Mouse (Mus musculus) hindbrain, embryonic 14.5 days (tissue): Measurements from ENCODE around the gene Gstt1. TPM values are rescaled to one million over a fixed set of nuclear protein-coding genes. Genes with fewer than 3 reads are reported as not detected.
"Not testable (repeated sequence)": the region's sequence is repeated elsewhere in the genome, so short reads cannot be mapped to it uniquely, and the experiment has no call there.

Source experiments
- ATAC-seq: fragments of 200-750 bp; cut with Nextera tagmentation; 2 replicates; pipeline ENCODE4 v1.8.0; 2017; ENCODE audit warnings: moderate number of reproducible peaks, mild to moderate bottlenecking, moderate TSS enrichment, moderate library complexity; ENCODE audit not compliant: low FRiP score
- DNase-seq: peaks from one replicate; pipeline ENCODE4 v3.0.0-alpha.2; 2015; ENCODE audit warnings: low spot score
- H3K27ac ChIP-seq: fragments of 300-500 bp; sonication (generic); 2 replicates; pipeline ENCODE4 v1.5.1; 2014; ENCODE audit warnings: mild to moderate bottlenecking, moderate library complexity
- H3K27me3 ChIP-seq: fragments of 300-500 bp; sonication (generic); 2 replicates; pipeline ENCODE4 v1.6.1; 2014; ENCODE audit warnings: mild to moderate bottlenecking, low read length, mixed read lengths; ENCODE audit not compliant: control insufficient read depth, insufficient read depth
- H3K36me3 ChIP-seq: fragments of 300-500 bp; sonication (generic); replicated peaks from 2 replicates; pipeline ENCODE4 v1.6.1; 2014; ENCODE audit not compliant: control insufficient read depth, insufficient read depth
- H3K4me1 ChIP-seq: fragments of 300-500 bp; sonication (generic); replicated peaks from 2 replicates; pipeline ENCODE4 v1.6.1; 2014; ENCODE audit warnings: antibody characterized with exemption, low read length, mixed read lengths; ENCODE audit not compliant: control insufficient read depth, insufficient read depth
- H3K4me2 ChIP-seq: fragments of 300-500 bp; sonication (generic); replicated peaks from 2 replicates; pipeline ENCODE4 v1.6.1; 2014; ENCODE audit warnings: mild to moderate bottlenecking, moderate library complexity
- H3K4me3 ChIP-seq: fragments of 300-500 bp; sonication (generic); replicated peaks from 2 replicates; pipeline ENCODE4 v1.5.1; 2014; ENCODE audit warnings: mild to moderate bottlenecking, low read length
- H3K9ac ChIP-seq: fragments of 300-500 bp; sonication (generic); 2 replicates; pipeline ENCODE4 v1.6.1; 2014
- H3K9me3 ChIP-seq: fragments of 300-500 bp; sonication (generic); 2 replicates; pipeline ENCODE4 v1.6.1; 2016; ENCODE audit warnings: low read length; ENCODE audit not compliant: control insufficient read depth
- WGBS: fragments of 180-500 bp; shearing (Covaris S2); extraction: QIAGEN DNeasy Blood & Tissue Kit; methylation state at CpG from one replicate; pipeline ENCODE4 v1.1.7; 2014; 5-methylcytosine and 5-hydroxymethylcytosine counted together
- polyA plus RNA-seq: library from polyadenylated mRNA; unstranded; fragments of >200 nt; fragmentation: Nextera tagmentation; extraction: Ambion mirVana; gene quantifications from 2 replicates; pipeline ENCODE4 v1.2.1, GENCODE M21; 2014

Gene Gstt1
- 12.1 and 12.2 TPM in 2 replicates for polyA plus RNA-seq

DNA sequence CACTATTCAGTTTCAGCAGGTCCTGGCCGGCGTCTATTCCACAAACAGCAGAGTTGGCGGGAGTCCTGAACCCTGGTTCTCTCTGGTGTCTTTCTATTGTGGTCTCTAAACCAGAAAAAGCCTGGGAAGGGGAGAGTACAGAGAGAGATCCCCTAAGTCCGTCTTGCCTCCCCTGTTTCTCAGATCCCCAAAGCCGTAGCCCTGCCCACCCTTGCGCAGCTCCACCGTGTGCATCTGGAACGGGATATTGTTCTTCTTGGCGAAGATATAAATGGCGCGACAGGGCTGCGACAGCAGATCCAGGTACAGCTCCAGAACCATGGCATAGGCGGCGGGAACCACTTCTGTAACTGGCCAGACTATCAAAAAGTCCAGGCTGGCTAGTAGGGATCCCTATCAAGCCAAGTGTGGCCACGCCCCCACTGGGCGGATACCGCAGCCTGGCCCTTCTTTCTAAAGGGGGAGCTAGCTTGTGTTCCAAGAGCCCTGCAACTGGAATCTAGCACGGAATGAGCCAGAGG, at the start of gene Gstt1:
Gene Gstt1 (minus strand): TSS at position 409 of the 521 bp plus-strand sequence.
- 0 out of 2 replicates have a peak, but pooled peaks have one; percentile 11 for ATAC-seq
- Histone ChIP-seq H3K4me1 (no peaks in the 10 kb centered on the region; the same call in 1 of the 2 replicates), H3K9ac (peak within 1 kb of the TSS; percentile 47), H3K9me3 (no peaks in the 10 kb centered on the region), H3K27ac (no peak within 1 kb of the TSS), H3K4me3 (peak within 1 kb of the TSS; percentile 31), H3K27me3 (peaks cover 8% of the 10 kb centered on the region), H3K4me2 (peak within 1 kb of the TSS; percentile 56), H3K36me3 (no peaks in the 10 kb centered on the region)
- DNase-seq = peak; percentile 25
- WGBS = 3% methylated on average over 18 of the region's 18 CpGs

DNA sequence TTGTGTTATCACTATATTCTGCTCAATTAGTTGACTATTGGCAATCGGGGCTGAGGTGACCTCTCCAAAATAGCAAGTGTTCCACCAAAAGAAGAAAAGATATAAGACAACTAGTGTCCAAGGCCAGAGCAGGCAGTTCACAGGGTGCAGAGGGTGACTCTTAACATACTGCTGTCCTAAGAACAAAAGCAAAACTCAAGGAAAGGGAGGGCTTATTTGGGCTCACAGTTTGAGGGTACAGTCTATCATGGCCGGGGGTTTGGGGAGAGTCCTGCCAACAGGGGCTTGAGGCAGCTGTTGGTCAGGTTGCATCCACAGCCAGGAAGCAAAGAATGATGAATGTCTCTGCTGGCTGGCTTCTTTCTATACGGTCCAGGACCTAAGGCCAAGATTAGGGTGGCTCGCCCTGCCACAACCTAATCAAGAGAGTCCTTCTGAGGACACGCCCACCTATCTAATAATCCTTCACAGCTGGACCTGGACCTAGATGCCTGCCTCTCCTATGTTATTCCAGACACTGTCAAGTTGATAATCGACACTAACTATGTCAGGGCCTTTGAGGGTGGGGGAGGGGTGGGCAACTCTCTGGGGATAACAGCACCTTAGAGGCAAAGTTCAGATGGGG, 47.0 kb upstream of the Gstt1 start:
- no peaks in the 10 kb centered on the region for H3K27me3 ChIP-seq

DNA sequence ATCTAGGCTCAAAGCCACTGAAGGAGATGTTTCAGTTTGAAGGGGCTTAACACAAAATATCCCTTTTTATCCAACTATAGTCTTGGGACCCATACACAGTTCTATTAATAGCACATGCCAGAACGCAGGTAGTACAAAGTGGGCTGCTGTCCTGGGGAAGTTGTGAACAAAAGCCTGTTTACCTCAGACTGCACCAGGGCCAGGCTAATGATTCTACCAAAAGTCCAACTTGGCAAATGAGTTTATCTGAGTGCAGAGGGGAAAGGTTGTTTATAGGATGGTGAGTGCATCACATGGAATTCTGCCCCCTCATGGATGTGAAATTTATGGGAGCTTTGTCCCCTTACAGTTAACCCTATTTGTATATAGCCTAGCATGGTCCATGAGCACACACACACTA, 46.4 kb upstream of the Gstt1 start:
- no peaks in the 10 kb centered on the region for H3K36me3 ChIP-seq
- H3K4me3 ChIP-seq = no peak overlapping the region
- no peak overlapping the region for H3K4me2 ChIP-seq
- 80% methylated on average over 1 of the region's 1 CpGs for WGBS
- no peaks in the 10 kb centered on the region for H3K27me3 ChIP-seq
- H3K9ac ChIP-seq = no peak overlapping the region
- DNase-seq (no peak), ATAC-seq (no peak)
- no peaks in the 10 kb centered on the region for H3K4me1 ChIP-seq
- H3K9me3 ChIP-seq = no peaks in the 10 kb centered on the region
- H3K27ac ChIP-seq = no peak overlapping the region

More for the DNA sequence above, 47.0 kb upstream of the Gstt1 start:
- Histone ChIP-seq H3K4me2 (no peak overlapping the region), H3K9ac (no peak overlapping the region), H3K4me3 (no peak overlapping the region), H3K27ac (no peak overlapping the region), H3K36me3 (no peaks in the 10 kb centered on the region), H3K9me3 (no peaks in the 10 kb centered on the region), H3K4me1 (no peaks in the 10 kb centered on the region)
- ATAC-seq = no peak
- no peak for DNase-seq
- 86% methylated on average over 6 of the region's 6 CpGs for WGBS

DNA sequence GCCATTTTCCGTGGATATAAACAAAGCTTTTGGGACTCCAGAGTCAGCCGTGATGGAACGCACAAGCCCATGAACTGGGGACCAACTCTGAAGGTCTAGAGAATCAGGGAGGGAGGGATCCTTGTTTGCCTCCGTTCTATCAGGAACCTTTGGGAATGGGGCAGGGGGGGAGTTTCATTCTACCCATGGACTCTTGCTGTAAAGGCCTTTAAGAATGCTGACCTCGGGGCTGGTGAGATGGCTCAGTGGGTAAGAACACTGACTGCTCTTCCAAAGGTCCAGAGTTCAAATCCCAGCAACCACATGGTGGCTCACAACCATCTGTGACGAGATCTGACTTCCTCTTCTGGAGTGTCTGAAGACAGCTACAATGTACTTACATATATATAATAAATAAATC, 45.5 kb upstream of the Gstt1 start:
- 81% methylated on average over 6 of the region's 6 CpGs for WGBS
- not testable (repeated sequence) for H3K4me3 ChIP-seq, H3K27ac ChIP-seq, DNase-seq, H3K4me2 ChIP-seq, H3K4me1 ChIP-seq, H3K36me3 ChIP-seq, ATAC-seq, H3K9me3 ChIP-seq, H3K27me3 ChIP-seq, H3K9ac ChIP-seq

GRCm38 (mm10) chr10:75839092-75839491, 40.7 kb upstream of the Gstt1 start:
- Histone ChIP-seq H3K4me2 (no peak overlapping the region), H3K4me3 (no peak overlapping the region), H3K27me3 (peaks cover 14% of the 10 kb centered on the region; the same call in 1 of the 2 replicates), H3K36me3 (no peaks in the 10 kb centered on the region), H3K9ac (no peak overlapping the region), H3K4me1 (peaks cover 20% of the 10 kb centered on the region), H3K27ac (no peak overlapping the region), H3K9me3 (no peaks in the 10 kb centered on the region)
- DNase-seq = no peak
- ATAC-seq = no peak
- 91% methylated on average over 10 of the region's 10 CpGs for WGBS

GRCm38 (mm10) chr10:75837248-75837759, 38.9 kb upstream of the Gstt1 start, which contains the start of gene Gstt2:
TSS of gene Gstt2 (minus strand) at chr10:75837424.
- no peaks in the 10 kb centered on the region for H3K36me3 ChIP-seq
- no peaks in the 10 kb centered on the region for H3K9me3 ChIP-seq
- H3K27ac ChIP-seq = peak within 1 kb of the TSS; percentile 88
- WGBS = under 1% methylated on average over 21 of the region's 21 CpGs
- H3K4me2 ChIP-seq = peak within 1 kb of the TSS; percentile 61
- DNase-seq (peak; percentile 91), ATAC-seq (peak; percentile 93)
- H3K27me3 ChIP-seq = peaks cover 28% of the 10 kb centered on the region
- H3K9ac ChIP-seq = peak within 1 kb of the TSS; percentile 66
- H3K4me3 ChIP-seq = peak within 1 kb of the TSS; percentile 39
- H3K4me1 ChIP-seq = peaks cover 23% of the 10 kb centered on the region

GRCm38 (mm10) chr10:75835761-75836531, 37.6 kb upstream of the Gstt1 start:
- Histone ChIP-seq H3K9me3 (no peaks in the 10 kb centered on the region), H3K4me2 (peak overlapping the region; percentile 61), H3K36me3 (no peaks in the 10 kb centered on the region), H3K4me1 (peaks cover 23% of the 10 kb centered on the region), H3K9ac (no peak overlapping the region; the same call in 1 of the 2 replicates), H3K4me3 (peak overlapping the region; percentile 30), H3K27me3 (peaks cover 28% of the 10 kb centered on the region), H3K27ac (no peak overlapping the region; the same call in 1 of the 2 replicates)
- no peak for DNase-seq
- no peak for ATAC-seq
- 25% methylated on average over 8 of the region's 10 CpGs for WGBS

- Histone ChIP-seq H3K4me3 (peak overlapping the region; percentile 30), H3K27ac (no peak overlapping the region; the same call in 1 of the 2 replicates), H3K4me2 (peak overlapping the region; percentile 49), H3K9me3 (no peaks in the 10 kb centered on the region), H3K9ac (no peak overlapping the region; the same call in 1 of the 2 replicates), H3K36me3 (no peaks in the 10 kb centered on the region), H3K27me3 (peaks cover 28% of the 10 kb centered on the region), H3K4me1 (peaks cover 23% of the 10 kb centered on the region)
- no peak for DNase-seq
- 4% methylated on average over 10 of the region's 10 CpGs for WGBS
- peak; percentile 46 for ATAC-seq
Measured at GRCm38 (mm10) chr10:75835307-75835706, 36.9 kb upstream of the Gstt1 start.

GRCm38 (mm10) chr10:75834721-75835120, 36.3 kb upstream of the Gstt1 start:
- Histone ChIP-seq H3K9me3 (no peaks in the 10 kb centered on the region), H3K9ac (peak overlapping the region; percentile 28; the same call in 1 of the 2 replicates), H3K4me1 (peaks cover 23% of the 10 kb centered on the region), H3K27ac (no peak overlapping the region), H3K4me3 (peak overlapping the region; percentile 30), H3K4me2 (peak overlapping the region; percentile 53), H3K36me3 (no peaks in the 10 kb centered on the region), H3K27me3 (peaks cover 28% of the 10 kb centered on the region)
- ATAC-seq (no peak), DNase-seq (no peak)
- 13% methylated on average over 9 of the region's 9 CpGs for WGBS
